Mouse (Mus musculus) 416B (cell line): ENCODE results near the gene Tent5b.

ENCODE experiments used
- DNase-seq: peaks from one replicate; pipeline ENCODE4 v3.0.0; 2011; ENCODE audit warnings: low read depth

The Tent5b gene

GRCm38 (mm10) chr4:133471135-133471821 is 8.7 kb upstream of the Tent5b start:
- DNase-seq, result no peak

GRCm38 (mm10) chr4:133473833-133474232 is 6.1 kb upstream of the Tent5b start:
- DNase-seq, result no peak

GRCm38 (mm10) chr4:133480185-133480537 is 229 bp downstream of the Tent5b start:
- DNase-seq, result no peak

- no peak for DNase-seq
These were observed 822 bp downstream of the Tent5b start for GRCm38 (mm10) chr4:133480754-133481153.

GRCm38 (mm10) chr4:133481488-133481887 is 1.6 kb downstream of the Tent5b start:
- DNase-seq, result no peak

- DNase-seq, result no peak
These were observed 2.5 kb downstream of the Tent5b start for GRCm38 (mm10) chr4:133482479-133482878.

GRCm38 (mm10) chr4:133484266-133485025 is 4.5 kb downstream of the Tent5b start:
- DNase-seq, result no peak

- no peak for DNase-seq
These were observed 5.9 kb downstream of the Tent5b start for GRCm38 (mm10) chr4:133485691-133486425.

- DNase-seq, result no peak
These were observed 6.9 kb downstream of the Tent5b start for GRCm38 (mm10) chr4:133486673-133487357.

GRCm38 (mm10) chr4:133488619-133489392 is 8.9 kb downstream of the Tent5b start:
- DNase-seq, result no peak

- no peak for DNase-seq
These were observed 9.7 kb downstream of the Tent5b start for GRCm38 (mm10) chr4:133489489-133490245.

GRCm38 (mm10) chr4:133491800-133492199 is 11.9 kb downstream of the Tent5b start:
- DNase-seq, result no peak

GRCm38 (mm10) chr4:133493895-133494294 is 14.0 kb downstream of the Tent5b start:
- peak; percentile 13 for DNase-seq

- peak; percentile 86 for DNase-seq
These were observed 14.5 kb downstream of the Tent5b start for GRCm38 (mm10) chr4:133494432-133494831.

- no peak for DNase-seq
These were observed 14.9 kb downstream of the Tent5b start for GRCm38 (mm10) chr4:133494867-133495266.

GRCm38 (mm10) chr4:133495711-133496110 is 15.8 kb downstream of the Tent5b start:
- no peak for DNase-seq

- DNase-seq, result no peak
These were observed 17.0 kb downstream of the Tent5b start for GRCm38 (mm10) chr4:133496738-133497445.

- DNase-seq, result no peak
These were observed 17.7 kb downstream of the Tent5b start for GRCm38 (mm10) chr4:133497461-133498159.

- DNase-seq, result no peak
These were observed 18.3 kb downstream of the Tent5b start, which contains the start of gene Trnp1 for GRCm38 (mm10) chr4:133498160-133498724. Gene Trnp1, minus strand, starts transcription at chr4:133498550.
